Mouse (Mus musculus) mouse embryonic stem cell (cell line): ENCODE results near the gene Svbp.

ENCODE experiments used
- in situ Hi-C, 2 experiments: fragments of 300-500 bp; cut with MboI; formaldehyde crosslinking; loops; 1 replicate in 1 of 2; 3 replicates in 1 of 2; pipeline ENCODE4 v1.14.3; 2019 to 2020; ENCODE audit warnings: low sequenced_read_pairs in 2 of 2, low pct_unique_long_range_greater_than_20kb in 1 of 2, mixed read lengths in 1 of 2; ENCODE audit not compliant: unreplicated experiment in 1 of 2

The Svbp gene

GRCm38 (mm10) chr4:119238661-119239060, 43.6 kb downstream of the Svbp start:
- in situ Hi-C loops, result no loop called here

- in situ Hi-C loops, result no loop called here
Measured at GRCm38 (mm10) chr4:119239181-119239682, 44.1 kb downstream of the Svbp start.

- in situ Hi-C loops, result no loop called here
Measured at GRCm38 (mm10) chr4:119241664-119242063, 46.6 kb downstream of the Svbp start.

- in situ Hi-C loops, result no loop called here
Measured at GRCm38 (mm10) chr4:119242571-119242970, 47.5 kb downstream of the Svbp start.

- in situ Hi-C loops, result loop anchor here in 1 of 2 experiments (5.0 kb wide), 1 partner anchor 98 kb away; no protein-coding TSS in a partner anchor
Measured at GRCm38 (mm10) chr4:119244468-119245240, 49.5 kb downstream of the Svbp start.

GRCm38 (mm10) chr4:119245556-119245955, 50.5 kb downstream of the Svbp start:
- in situ Hi-C loops, result loop anchor here in 1 of 2 experiments (5.0 kb wide), 1 partner anchor 97 kb away; no protein-coding TSS in a partner anchor

GRCm38 (mm10) chr4:119245961-119246360, 50.9 kb downstream of the Svbp start:
- in situ Hi-C loops, result loop anchor here in 1 of 2 experiments (5.0 kb wide), 1 partner anchor 96 kb away; no protein-coding TSS in a partner anchor

GRCm38 (mm10) chr4:119246688-119247225, 51.7 kb downstream of the Svbp start:
- in situ Hi-C loops, result loop anchor here in 1 of 2 experiments (5.0 kb wide), 1 partner anchor 96 kb away; no protein-coding TSS in a partner anchor

GRCm38 (mm10) chr4:119247462-119248235, 52.5 kb downstream of the Svbp start:
- in situ Hi-C loops, result loop anchor here in 1 of 2 experiments (5.0 kb wide), 1 partner anchor 95 kb away; no protein-coding TSS in a partner anchor

GRCm38 (mm10) chr4:119248407-119248965, 53.4 kb downstream of the Svbp start:
- in situ Hi-C loops, result loop anchor here in 1 of 2 experiments (5.0 kb wide), 1 partner anchor 94 kb away; no protein-coding TSS in a partner anchor
